Mouse (Mus musculus) kidney, postnatal 14 days (tissue): Measurements from ENCODE around the gene Slc8b1.

ENCODE experiments used
- DNase-seq: peaks from one replicate; pipeline ENCODE4 v3.0.0; 2022; ENCODE audit warnings: mixed read lengths

Slc8b1 gene

DNA sequence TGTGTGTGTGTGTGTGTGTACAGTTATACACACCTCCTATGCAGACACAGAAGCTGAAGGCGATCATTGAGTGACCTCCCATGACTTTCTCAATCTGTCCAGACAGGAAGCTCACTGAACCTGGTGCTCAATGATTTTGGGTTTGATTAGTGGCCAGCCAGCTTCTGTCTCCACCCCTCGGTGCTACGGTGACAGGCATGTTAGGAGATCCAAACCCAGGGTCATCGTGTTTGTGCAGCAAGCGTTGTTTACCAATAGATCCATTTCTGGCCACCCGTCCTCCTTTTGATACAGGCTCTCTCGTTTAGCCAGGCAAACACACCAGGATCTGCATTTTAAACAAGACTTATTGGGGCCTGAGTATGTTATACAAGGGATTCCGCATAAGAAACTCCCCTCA, 20.7 kb downstream of the Slc8b1 start:
- DNase-seq: no peak

DNA sequence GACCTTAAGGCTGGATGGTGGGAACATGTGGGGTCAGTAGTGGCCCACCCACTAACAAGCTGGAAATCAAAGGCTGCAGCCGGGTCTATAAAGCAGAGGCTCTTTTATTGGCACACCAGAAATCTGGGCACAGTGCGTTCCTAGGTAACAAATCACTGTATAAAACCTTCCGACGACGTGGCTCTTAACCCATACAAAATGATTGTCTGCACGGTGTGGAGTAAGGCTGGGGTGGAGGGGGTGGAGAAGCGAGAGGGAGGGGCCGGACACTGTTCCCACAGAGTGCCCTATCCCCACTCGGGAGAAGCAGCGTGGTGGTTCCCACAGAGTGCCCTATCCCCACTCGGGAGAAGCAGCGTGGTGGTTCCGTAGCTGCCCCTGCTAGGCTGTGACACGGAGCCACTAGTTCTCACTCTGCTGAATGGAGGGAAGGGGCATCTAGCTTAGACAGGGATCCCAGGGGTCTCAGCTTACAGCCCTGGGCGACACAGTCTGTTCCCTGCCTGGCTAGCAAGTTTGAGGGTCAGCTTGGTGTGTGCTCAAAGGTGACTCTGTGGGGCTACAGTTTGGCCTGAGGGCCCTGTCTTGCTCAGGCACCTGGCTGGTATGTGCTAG, 23.2 kb downstream of the Slc8b1 start:
- DNase-seq: no peak

DNA sequence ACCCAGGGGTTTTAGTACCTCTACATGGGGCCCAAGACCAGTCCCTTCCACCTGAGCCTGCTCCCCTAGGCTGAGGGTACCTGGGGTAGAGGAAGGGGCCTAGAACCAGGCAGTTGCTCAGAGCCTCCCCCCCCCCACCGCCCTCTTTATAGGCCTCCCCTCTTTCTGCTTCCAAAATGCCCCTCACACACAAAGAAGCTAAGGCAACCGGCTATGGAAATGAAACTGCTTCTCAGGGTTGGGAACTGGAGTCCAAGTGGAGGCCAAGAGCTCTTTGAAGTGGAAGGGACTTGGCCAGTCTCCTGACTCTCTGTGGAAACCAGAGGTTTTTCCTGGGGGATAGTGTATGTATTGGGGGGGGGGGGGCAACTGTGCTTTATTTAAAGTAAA, 23.7 kb downstream of the Slc8b1 start:
- no peak for DNase-seq

DNA sequence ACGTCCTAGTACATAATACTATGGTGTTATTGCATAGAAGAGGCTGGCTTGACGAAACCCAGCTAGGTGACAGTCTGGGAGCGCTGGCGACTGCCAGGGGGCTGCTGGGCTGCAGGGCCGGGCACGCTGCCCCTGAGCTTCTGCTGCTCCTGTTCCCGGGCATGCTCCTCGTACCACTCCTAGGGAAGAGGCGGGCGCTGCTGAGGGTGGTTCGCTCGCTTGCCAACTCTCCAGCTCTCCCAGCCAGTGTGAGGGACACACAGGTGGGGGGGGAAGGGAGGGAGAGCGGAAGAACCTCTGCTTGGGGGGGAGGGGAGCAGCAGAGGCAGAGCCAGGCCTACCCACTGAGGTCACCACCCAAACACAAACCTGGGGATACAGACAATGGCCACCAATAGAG, 25.1 kb downstream of the Slc8b1 start:
- DNase-seq: peak; percentile 38

DNA sequence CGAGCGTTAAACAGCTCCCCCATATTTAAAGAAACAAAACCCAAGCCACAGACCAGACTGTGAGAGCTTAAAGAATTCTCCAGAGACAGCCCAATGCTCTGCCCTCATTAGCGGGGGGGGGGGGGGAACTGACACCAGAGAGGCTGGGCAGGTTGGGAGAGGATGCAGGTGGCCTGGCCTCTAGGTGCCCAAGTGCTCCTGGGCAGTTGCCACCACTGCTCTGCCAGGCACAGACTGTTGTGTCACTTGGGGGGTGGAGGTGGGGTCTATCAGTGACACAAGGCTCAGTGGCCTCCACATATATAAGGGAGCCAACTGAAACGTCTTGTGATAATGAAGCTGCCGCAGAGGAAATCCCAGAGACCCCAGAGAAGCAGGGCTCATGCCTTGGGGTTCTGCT, 25.7 kb downstream of the Slc8b1 start:
- no peak for DNase-seq

DNA sequence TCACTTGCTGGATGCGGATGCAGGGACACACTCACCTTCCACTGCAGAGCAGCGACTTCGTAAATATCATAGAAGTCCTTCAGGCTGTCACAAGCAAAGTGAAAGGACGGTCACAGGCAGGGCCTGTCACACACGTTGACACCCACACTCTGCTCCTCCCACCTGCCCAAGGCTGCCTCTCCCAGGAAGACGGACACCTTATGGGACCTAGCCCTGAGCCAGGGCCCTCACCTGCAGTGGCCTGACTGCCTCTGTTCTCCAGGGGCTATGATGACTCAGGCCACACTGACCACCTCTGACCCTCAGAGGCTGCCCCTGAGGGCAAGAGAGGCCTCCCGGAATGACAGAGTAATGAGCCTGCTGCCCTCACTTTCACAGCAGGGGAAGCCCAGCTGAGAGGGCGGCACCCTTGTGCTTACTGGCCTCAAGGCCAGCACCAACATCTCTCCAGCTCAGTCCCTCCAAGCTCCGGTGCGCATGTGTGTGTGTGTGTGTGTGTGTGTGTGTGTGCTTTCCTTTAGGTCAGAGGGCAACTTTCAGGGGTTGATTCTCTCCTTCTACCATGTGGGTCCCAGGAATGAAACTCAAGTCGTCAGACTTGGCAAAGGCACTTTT, 37.4 kb downstream of the Slc8b1 start:
- no peak for DNase-seq

DNA sequence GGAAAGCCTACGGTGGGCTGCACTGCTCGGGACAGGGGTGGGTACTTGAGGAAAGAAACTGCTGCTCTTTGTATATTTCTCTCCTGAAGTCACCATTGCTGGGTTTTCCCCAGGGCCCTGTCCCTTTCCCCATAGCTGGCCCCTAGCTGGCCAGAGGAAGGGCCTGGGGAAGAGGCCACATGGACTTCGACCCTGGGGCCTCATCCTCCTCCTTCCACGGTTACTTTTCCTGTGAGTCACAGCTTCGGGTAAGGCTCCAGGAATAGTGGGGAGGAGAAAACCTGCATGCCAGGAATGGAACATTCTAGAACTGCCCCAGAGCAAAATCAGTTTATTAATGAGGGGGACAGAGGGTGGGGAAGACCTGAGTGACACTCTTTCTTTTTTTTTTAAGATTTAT, 39.2 kb downstream of the Slc8b1 start:
- peak; percentile 52 for DNase-seq

DNA sequence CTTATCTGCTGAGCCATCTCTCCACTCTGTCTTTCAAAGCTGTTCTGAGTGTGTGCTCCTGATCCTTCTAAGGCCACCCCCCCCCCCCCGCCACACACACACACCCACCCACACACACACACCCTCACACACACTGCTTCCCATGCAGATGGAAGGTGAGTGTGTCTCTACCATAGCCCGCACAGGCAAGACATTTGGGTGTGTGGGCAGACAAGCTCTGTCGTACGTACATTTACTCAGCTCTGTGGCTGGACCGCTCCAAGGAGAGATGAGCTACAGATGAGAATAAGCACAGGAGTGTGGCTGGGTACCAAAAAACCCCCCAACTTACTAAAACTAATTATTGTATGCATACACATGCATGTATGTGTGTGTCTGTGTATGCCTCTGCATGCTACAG, 39.7 kb downstream of the Slc8b1 start:
- DNase-seq: no peak

DNA sequence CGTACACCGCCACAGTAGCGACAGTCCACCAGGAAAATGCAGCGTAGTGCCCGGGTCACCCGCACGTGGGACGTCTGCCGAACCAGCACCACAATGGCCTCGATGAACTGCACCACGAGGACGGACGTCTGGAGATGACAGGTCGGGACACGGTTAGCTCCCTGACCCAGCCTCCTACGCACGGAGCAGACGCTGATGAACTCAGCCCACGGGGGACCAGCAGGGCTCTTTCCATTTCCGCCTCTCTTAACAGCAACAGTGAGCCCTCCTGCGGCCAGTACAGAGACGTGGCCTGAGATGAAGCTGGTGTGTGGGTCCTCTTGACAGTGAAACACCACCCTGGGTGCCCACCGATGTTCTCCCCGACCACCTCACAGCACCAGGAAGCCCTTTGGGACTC, 44.9 kb downstream of the Slc8b1 start:
- DNase-seq: no peak

DNA sequence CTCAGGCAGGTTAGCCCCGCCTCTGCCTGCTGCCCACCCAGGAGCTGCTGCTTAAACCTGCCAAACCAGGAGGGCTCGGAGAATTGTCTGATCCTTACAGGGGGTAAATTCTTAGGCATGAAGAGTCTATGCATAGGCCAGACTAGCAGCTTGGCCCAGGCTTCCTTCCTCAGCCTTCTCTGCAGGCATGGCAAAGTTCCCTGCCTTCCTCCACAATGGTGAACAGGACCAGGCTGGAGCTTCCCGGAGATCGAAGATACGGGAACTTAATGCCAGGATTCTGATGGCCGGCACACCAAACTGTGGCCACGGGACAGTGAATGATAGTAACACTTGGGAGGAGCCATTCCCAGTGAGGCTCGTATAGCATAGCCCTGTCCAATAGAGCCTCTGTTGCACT, 47.1 kb downstream of the Slc8b1 start:
- no peak for DNase-seq

DNA sequence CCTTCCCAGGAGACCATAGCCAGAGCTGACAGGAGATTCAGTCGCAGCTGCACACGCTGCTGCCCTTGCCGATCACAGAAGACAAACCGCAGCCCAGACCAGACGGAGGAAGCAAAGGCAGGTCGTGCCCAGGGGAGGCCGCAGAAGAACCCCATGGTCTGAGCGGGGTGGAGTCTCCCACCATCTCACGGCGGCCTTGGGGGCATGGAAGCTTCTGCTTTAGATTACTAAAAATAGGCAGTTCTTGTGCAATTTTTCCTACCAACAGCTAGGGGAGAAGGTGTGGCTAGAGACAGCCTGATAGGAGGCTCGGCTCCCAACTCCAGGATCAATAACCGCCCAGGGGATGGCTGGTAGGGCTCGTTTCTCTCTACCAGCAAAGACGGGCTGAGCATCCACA, 47.8 kb downstream of the Slc8b1 start:
- no peak for DNase-seq

DNA sequence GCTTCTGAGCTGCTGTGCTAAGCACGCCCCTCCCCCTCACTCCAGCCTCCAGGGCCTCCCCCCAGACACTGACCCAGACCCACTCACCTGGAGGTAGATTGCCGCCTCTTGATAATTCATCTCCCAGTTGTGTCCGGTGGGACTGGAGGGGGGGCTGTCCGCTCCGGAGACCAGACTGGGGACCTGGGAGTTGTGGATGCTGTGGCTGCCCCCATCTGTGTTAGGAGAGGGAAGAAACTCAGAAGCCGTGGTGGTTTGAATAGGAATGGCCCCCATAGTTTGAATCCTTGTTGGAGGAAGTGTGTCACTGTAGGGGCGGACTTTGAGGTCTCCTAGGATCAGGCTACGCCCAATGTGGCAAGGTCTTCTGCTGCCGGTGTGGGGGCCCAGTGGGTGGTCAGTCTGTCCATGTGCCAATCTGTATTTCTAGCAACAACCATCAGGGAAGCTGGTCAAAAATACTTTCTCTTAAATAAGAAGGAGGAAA, 49.2 kb downstream of the Slc8b1 start:
- DNase-seq: no peak

DNA sequence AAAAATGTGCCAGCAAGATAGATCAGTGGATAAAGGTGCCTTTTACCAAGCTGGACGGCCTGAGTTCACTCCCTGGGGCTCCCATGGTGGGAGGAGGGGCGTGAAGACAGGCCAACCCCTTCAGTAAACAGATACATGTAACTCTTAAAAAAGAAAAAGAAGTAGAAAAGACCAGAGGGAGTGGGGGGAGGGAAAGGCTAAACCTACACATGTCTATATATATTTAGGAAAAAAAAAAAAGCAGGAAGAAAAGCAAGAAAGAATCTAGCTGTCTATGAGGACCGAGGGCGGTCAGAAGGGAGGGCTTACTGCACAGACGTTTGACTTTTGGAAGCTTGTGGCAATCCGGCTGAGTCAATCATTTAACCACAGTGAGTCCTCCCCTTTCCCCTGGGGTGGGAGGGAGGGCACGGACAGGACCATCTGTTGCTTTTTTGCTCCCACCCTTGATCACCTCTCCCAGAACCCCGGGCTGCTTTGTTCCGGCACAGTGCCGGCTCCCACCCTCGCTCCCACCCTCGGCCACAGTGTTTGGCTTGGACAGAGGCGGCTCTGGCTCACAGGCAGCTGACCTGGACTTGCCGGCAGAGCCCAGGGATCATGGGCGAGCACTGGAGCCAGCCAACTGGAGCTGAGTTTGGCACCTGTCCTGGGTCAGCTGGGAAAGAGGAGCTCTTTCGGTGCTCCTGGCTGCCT, 49.8 kb downstream of the Slc8b1 start:
- peak; percentile 92 for DNase-seq

DNA sequence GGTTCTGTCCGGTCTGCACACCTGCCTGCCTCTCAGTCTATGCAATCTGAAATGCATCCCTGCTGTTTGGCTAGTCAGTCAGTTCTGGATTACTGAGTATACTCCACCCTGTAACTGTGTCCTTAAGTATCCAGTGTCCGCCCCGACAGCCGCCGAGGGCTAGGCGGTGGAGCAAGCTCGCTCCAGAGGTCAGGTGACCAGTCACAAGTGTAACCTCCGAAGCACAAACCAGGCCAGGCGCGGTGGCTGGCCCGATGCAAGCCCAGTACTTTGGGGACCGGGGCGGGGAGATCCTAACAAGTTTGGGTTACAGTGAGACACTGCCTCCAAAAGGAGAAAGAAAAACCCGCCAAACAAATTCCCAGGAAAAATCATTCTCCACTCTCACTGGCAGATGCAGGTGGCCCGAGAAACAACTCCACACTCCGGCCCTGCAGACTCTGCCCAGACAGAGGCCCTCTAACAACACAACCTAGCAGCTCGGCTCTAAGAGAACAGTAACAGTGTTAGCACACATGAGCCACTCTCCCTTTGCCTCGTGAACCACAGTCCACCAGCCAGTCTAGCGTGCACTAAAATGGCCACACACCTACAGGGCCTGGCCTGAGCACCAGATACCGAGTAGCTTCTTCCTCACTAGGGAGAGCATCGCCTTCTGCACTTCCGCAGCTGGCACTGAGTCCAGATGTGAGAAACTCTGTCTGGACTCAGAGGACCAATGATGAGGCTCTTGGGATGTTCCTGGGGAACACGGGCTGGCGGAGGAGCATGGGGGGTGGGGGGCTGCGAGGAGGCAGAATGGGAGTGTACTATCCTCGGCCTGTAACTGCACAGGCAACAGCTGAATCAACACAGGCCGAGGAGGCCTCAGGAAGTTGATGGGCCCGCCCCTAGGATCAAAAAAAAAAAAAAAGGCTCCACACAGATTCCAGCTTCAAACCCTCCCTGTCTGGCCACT, 52.3 kb downstream of the Slc8b1 start:
- DNase-seq: peak; percentile 85

DNA sequence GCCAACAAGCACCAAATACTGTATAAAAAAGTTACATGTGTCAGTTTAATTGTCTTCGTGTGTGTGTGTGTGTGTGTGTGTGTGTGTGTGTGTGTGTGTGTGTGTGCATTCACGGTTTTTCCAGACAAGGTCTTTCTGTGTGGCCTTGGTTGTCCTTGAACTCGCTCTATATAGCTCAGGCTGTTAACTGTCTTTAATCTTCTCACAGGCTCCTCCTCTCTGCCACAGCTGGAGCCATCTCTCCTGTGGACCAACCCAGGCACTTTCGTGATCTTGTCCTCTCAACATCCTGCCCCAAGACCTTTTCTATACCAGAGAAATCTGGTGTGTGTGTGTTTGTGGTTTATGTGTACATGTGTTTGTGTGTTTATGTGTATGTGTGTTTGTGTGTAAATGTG, 52.9 kb downstream of the Slc8b1 start:
- no peak for DNase-seq

DNA sequence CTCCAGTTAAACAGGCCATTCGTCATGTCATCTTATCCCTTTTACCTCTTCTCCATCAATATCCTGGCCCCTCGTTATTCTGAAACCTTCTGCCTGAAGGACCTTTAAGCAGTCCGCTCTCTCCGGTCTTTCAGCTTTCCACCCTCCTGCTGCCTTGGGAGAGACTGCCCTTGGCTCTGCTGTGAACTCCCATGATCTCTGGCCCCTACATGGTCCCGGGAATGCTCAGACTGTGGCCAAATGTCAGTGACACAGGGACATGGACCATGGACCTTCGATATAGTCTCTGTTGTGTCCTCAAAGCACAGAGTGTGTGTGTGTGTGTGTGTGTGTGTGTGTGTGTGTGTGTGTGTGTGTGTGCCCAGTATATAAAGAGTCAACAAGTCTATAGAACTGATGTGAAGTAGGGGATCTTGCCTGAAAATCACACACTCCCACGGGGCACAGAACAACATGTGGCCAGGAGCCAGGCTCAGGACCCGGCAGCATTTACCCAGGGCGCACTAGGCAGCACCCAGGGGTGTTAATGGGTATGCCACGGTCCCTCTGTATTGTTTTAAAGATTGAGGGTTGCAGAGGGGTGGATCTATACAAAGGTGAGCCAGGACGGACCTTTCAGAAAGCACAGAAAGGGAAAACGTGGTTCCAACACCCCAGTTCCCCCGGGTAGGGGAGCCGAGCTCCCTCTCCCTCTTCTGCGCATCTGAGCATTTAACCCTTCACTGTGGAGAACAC, 54.4 kb downstream of the Slc8b1 start:
- DNase-seq: no peak

DNA sequence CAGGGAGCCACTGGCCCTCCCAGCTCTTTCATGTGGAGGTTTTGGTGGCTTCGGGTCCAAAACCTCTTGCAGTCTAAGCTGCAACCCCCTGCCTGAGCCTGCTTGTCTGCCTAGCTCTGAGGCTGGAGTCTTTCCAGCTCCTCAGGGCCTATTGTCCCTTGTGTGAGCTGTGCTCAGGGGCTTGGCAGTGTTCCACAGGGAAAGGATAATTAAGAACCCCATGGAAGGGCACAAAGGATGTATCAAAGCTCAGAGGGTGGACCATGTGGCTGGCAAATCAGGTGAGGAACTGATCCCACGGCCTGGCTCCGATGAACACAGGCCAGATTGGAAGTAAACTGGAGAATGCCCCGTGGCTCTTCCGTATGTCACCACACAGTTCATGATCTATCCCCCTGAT, 55.1 kb downstream of the Slc8b1 start:
- DNase-seq: peak; percentile 85

DNA sequence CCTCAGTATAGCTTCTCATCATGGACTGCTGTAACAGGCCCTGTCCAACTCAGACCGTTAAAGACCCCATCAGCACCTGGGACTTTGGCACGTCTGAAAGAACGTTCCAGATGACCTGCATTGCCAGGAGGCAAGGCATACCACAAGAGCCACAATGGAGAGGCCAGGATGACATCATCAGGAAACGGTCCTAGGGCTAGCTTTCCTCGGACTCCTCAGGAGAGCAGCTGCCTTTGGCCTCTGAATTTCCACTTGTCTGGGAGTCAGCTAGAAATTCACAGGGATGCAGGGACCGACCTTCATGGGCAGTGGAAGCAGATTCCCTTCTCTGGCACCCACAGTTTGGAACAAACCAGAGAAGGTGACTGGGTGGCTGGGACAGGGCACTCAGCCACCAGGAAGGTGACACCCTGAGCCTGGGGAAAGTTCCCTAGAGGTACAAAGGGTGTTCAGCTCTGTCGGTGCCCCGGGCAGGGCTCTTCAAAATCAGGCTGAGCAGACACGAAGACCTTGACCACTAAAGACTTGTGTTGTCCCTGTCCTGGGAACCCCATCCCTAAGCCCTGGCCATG, 55.8 kb downstream of the Slc8b1 start:
- peak; percentile 54 for DNase-seq

DNA sequence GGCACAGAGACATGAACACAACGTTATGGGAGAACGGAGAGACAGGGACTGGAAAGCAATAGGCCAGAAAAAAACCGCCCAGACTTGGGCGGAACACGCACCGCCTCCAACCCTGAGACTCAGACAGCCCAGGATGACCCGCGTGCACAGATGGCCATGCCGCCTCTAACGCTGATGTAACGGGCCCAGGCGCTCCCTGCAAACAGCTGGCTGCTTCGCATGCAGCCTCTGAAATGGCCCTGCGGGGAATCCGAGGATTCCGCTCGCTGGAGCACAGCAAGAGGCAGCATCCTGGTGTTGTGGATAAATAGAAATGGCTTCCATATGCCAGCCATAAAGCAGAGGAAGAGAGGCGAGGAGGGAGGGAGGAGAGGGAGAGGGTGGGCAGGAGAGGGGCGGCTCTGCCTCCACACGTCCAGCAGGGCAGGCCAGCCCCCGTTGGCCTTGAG, 56.3 kb downstream of the Slc8b1 start:
- peak; percentile 79 for DNase-seq

DNA sequence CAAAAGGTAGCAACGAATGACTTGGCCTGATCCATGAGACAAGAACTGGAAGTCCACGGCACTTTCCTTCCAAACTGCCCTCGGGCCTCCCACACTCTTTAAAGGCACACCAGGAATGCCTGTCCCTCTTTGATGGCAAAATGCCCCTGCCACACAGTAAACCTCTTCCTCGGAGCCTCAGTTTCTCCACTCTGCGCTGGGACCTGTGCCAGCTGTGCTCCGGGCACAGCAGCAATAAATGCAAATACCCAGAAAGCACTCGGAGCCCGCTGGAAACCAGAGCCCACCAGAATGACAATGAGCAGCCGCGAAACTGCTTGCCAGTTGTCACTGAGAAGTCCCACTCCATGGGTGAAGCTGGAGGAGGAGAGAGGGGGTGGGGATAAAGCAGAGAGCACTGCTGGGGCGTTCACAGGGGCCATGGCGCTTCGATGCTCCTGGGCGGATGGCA, 56.8 kb downstream of the Slc8b1 start:
- DNase-seq: no peak

DNA sequence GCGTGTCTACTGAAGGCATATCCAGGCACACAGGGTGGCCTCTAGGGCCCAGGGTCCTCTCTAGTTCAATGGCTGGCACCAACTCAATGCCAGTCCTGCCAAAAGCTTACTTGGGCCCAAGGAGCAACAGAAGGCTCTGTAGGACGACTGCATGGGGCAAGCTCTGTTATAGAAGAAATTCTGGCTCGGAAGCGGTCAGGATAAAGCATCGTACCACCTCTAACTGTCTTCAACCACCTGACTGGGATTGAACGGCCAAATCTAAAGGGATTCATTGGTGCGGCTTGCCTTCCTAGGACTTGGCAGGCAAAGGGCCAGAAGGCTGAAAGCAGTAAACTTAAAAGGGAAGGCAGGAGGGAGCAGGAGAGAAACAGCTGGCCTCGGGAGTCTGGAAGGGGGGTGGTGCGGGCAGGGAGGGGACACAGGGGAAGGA, 57.4 kb downstream of the Slc8b1 start:
- no peak for DNase-seq

DNA sequence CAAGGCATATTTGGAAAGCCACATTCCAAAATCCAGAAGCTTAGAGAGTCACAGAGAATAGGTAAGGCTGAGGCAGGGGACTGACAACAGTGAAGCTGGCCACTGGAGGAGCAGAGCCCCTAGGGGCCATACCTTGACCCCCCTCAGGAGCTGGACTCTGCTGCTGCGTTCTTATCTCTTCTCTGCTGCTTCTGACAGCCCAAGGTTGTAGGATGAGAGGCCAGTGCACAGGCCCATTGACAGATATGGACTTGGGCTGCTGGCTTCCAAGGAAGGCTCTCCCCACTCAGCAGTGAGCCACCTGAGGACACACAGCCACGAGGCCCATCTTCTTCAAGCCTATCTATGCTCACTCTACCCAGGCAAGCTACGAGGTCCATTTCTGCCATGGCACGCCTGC, 58.0 kb downstream of the Slc8b1 start:
- no peak for DNase-seq
